Comparison of ENCODE assay signal across 8 mouse cellular contexts in the genomic region with DNA sequence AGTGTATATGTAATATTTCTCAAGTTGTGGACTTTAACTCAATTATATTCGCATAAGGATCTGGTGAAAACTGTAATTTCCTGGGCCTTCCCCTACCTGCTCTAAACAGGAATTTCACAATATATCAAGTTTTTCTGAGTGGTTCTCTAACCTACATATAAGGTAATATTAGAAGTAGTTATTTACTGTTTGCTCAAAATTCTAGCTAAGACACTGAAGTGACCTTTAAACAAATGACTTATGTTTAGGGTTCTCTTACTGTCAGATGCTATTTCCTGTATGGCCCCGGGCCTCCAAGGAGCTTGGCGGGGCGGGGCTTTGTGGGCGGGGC. TPM values are rescaled to one million over a fixed set of nuclear protein-coding genes. Genes with fewer than 3 reads are reported as not detected.
A peak's percentile ranks its signal among the peaks of the same experiment; 100 is the strongest.
DNase-seq lines count a peak whose midpoint lies in the region; ATAC-seq and TF ChIP-seq lines count a peak whose summit lies in the region.

No protein-coding gene starts in this region.

- TF ChIP-seq CTCF in heart, postnatal 0 days (IDR thresholded peaks at IDR 0.05; ENCODE audit: low read depth): no peak
- no peak for TF ChIP-seq CTCF in bone marrow, adult 2 months (IDR thresholded peaks at IDR 0.05; ENCODE audit: control insufficient read depth, insufficient read depth, low read length)

- H3K4me2 ChIP-seq in heart, postnatal 0 days (ENCODE audit: low read depth, low read length): 0 out of 2 replicates have a peak overlapping the region, but pooled peaks have one; percentile 18
- H3K4me2 ChIP-seq in hindbrain, embryonic 13.5 days: peak overlapping the region; percentile 89

- no peak for TF ChIP-seq POLR2A in bone marrow, adult 2 months (IDR thresholded peaks at IDR 0.05; ENCODE audit: borderline replicate concordance, control insufficient read depth, low read depth, low read length)

- no peaks in the 10 kb centered on the region for H3K27me3 ChIP-seq in heart, postnatal 0 days (ENCODE audit: control insufficient read depth, insufficient read depth, low read length)
- H3K27me3 ChIP-seq in hindbrain, embryonic 13.5 days: no peaks in the 10 kb centered on the region
- H3K27me3 ChIP-seq in midbrain, embryonic 10.5 days (ENCODE audit: low read depth, poor library complexity, severe bottlenecking): no peaks in the 10 kb centered on the region

- DNase-seq in heart, postnatal 0 days (ENCODE audit: low spot score): no peak
- no peak for DNase-seq in heart, postnatal 14 days
- no peak for DNase-seq in midbrain, embryonic 10.5 days (ENCODE audit: low spot score)
- DNase-seq in left cerebral cortex, adult 18-20 months (ENCODE audit: low spot score in 2 of 2): no peak
- DNase-seq in kidney, postnatal 4 days: no peak
- DNase-seq in frontal cortex, adult 2 months (ENCODE audit: extremely low spot score in 1 of 2, low spot score in 1 of 2): no peak

- no peak for TF ChIP-seq EP300 in heart, postnatal 0 days (IDR thresholded peaks at IDR 0.05; ENCODE audit: low read depth)

- no peaks in the 10 kb centered on the region for H3K36me3 ChIP-seq in heart, postnatal 0 days (replicated peaks; ENCODE audit: control insufficient read depth, insufficient read depth, low read length)
- no peaks in the 10 kb centered on the region for H3K36me3 ChIP-seq in hindbrain, embryonic 13.5 days
- no peaks in the 10 kb centered on the region for H3K36me3 ChIP-seq in midbrain, embryonic 10.5 days

- intact Hi-C loops in heart, postnatal 14 days (cut with DNase I): no loop called here

- peaks cover 4% of the 10 kb centered on the region; the same call in 1 of the 2 replicates for H3K4me1 ChIP-seq in heart, postnatal 0 days (ENCODE audit: control insufficient read depth, insufficient read depth)
- H3K4me1 ChIP-seq in bone marrow, adult 2 months (ENCODE audit: control insufficient read depth, insufficient read depth, low read length): peaks cover 1% of the 10 kb centered on the region; the same call in 1 of the 2 replicates
- peaks cover 10% of the 10 kb centered on the region for H3K4me1 ChIP-seq in hindbrain, embryonic 13.5 days (replicated peaks)
- H3K4me1 ChIP-seq in midbrain, embryonic 10.5 days: peaks cover 14% of the 10 kb centered on the region

- peak overlapping the region; percentile 20 for H3K27ac ChIP-seq in heart, postnatal 0 days (ENCODE audit: low read depth)
- H3K27ac ChIP-seq in bone marrow, adult 2 months (ENCODE audit: control insufficient read depth, insufficient read depth, low read depth, low read length, poor library complexity): no peak overlapping the region
- no peak overlapping the region for H3K27ac ChIP-seq in hindbrain, embryonic 13.5 days
- H3K27ac ChIP-seq in midbrain, embryonic 10.5 days (replicated peaks): peak overlapping the region; percentile 93; the same call in 1 of the 2 replicates

- H3K4me3 ChIP-seq in heart, postnatal 0 days (ENCODE audit: low read depth, low read length): peak overlapping the region; percentile 99
- H3K4me3 ChIP-seq in bone marrow, adult 2 months (replicated peaks; ENCODE audit: control insufficient read depth, low read depth, low read length): peak overlapping the region; percentile 85
- H3K4me3 ChIP-seq in hindbrain, embryonic 13.5 days: peak overlapping the region; percentile 90
- H3K4me3 ChIP-seq in midbrain, embryonic 10.5 days: peak overlapping the region; percentile 88

- H3K9ac ChIP-seq in heart, postnatal 0 days (replicated peaks; ENCODE audit: low read depth, low read length): no peak overlapping the region
- H3K9ac ChIP-seq in hindbrain, embryonic 13.5 days: no peak overlapping the region

- H3K9me3 ChIP-seq in heart, postnatal 0 days (replicated peaks; ENCODE audit: control insufficient read depth, low read length): no peaks in the 10 kb centered on the region
- no peaks in the 10 kb centered on the region for H3K9me3 ChIP-seq in hindbrain, embryonic 13.5 days
- no peaks in the 10 kb centered on the region for H3K9me3 ChIP-seq in midbrain, embryonic 10.5 days (replicated peaks)

- ATAC-seq in heart, postnatal 0 days (ENCODE audit: insufficient read depth, low read depth): no peak
- ATAC-seq in hindbrain, embryonic 13.5 days (ENCODE audit: low FRiP score): no peak; the same call in 1 of the 2 replicates

- 15% methylated on average over 5 of the region's 5 CpGs for WGBS in heart, postnatal 0 days
- WGBS in bone marrow, adult 2 months: 3% methylated on average over 5 of the region's 5 CpGs
- 16% methylated on average over 5 of the region's 5 CpGs for WGBS in hindbrain, embryonic 13.5 days
- 18% methylated on average over 5 of the region's 5 CpGs for WGBS in midbrain, embryonic 10.5 days

RNA-seq across cellular contexts. Expression of a gene that starts 14.3 kb away (rescaled TPM):
- total RNA-seq in heart, postnatal 0 days (2014; rRNA removed; ENCODE audit: low replicate concordance): 17.3 and 21.0 TPM in 2 replicates
- polyA plus RNA-seq in heart, postnatal 0 days (2015; fragmentation: Nextera tagmentation; extraction: Ambion mirVana): 22.2 and 22.9 TPM in 2 replicates
- total RNA-seq in heart, postnatal 14 days (2021): 10 to 100 TPM; 17.7 to 19.0 TPM
- polyA plus RNA-seq in bone marrow, adult 2 months (2011; ENCODE audit: insufficient read depth, insufficient read length, low replicate concordance, missing spikeins): 11.5 and 21.9 TPM in 2 replicates
- 25.3 and 26.8 TPM in 2 replicates for polyA plus RNA-seq in hindbrain, embryonic 13.5 days (2015; fragmentation: Nextera tagmentation; extraction: Ambion mirVana)
- polyA plus RNA-seq in midbrain, embryonic 10.5 days (2016; fragmentation: Nextera tagmentation; extraction: Ambion mirVana): 24.2 and 27.1 TPM in 2 replicates
- 10 to 100 TPM; 27.0 to 29.4 TPM for total RNA-seq in left cerebral cortex, adult 18-20 months (2021)
- 37.3 and 46.1 TPM in 2 replicates for polyA plus RNA-seq in frontal cortex, adult 2 months (2012; rRNA removed)

Comparison
In these comparisons a context has a peak if more than half of its experiments do, and no peak if none do; other contexts are left out.
1. H3K27ac ChIP-seq: peak in heart, postnatal 0 days (single experiment) and midbrain, embryonic 10.5 days (single experiment); none in bone marrow, adult 2 months (single experiment) and hindbrain, embryonic 13.5 days (single experiment).
2. Peak in every context shown above with its lines, with median percentiles within 50 percentile points of each other: H3K4me3 ChIP-seq.